Mouse (Mus musculus) small intestine, adult 2 months (tissue): ENCODE results near the gene Ugt2b34. TPM values are rescaled to one million over a fixed set of nuclear protein-coding genes. Genes with fewer than 3 reads are reported as not detected.
"Not testable (repeated sequence)": the region's sequence is repeated elsewhere in the genome, so short reads cannot be mapped to it uniquely, and the experiment has no call there.

Source experiments
- H3K27ac ChIP-seq: fragments of 200-500 bp; 2 replicates; pipeline ENCODE4 v1.5.1; 2012; ENCODE audit warnings: low read depth, low read length, control low read depth, inconsistent platforms; ENCODE audit not compliant: insufficient read depth
- H3K27me3 ChIP-seq: fragments of 200-500 bp; 2 replicates; pipeline ENCODE4 v1.6.1; 2012; ENCODE audit warnings: mild to moderate bottlenecking, moderate library complexity, low read length, inconsistent platforms; ENCODE audit not compliant: control insufficient read depth, insufficient read depth
- H3K36me3 ChIP-seq: fragments of 200-500 bp; 2 replicates; pipeline ENCODE4 v1.6.1; 2012; ENCODE audit warnings: mild to moderate bottlenecking, low read length, control low read depth, inconsistent platforms; ENCODE audit not compliant: control insufficient read depth, insufficient read depth
- H3K4me1 ChIP-seq: fragments of 200-500 bp; 2 replicates; pipeline ENCODE4 v1.6.1; 2012; ENCODE audit warnings: low read length, inconsistent platforms, mixed read lengths; ENCODE audit not compliant: control insufficient read depth, insufficient read depth, insufficient read length
- H3K4me3 ChIP-seq: fragments of 200-500 bp; 2 replicates; pipeline ENCODE4 v1.5.1; 2012; ENCODE audit warnings: low read depth, mild to moderate bottlenecking, control low read depth, inconsistent platforms, low read length, moderate library complexity
- CTCF ChIP-seq: fragments of 200-500 bp; IDR thresholded peaks from 2 replicates; pipeline ENCODE4 v1.5.1; 2012; ENCODE audit warnings: low read depth, mild to moderate bottlenecking, control low read depth, inconsistent platforms, low read length, moderate library complexity, mixed read lengths; ENCODE audit not compliant: insufficient replicate concordance, insufficient read length; ENCODE audit errors: extremely low read depth
- POLR2A ChIP-seq: fragments of 200-500 bp; IDR thresholded peaks from 2 replicates; pipeline ENCODE4 v1.6.1; 2012; ENCODE audit warnings: low read depth, mild to moderate bottlenecking, control low read depth, inconsistent platforms, low read length, moderate library complexity
- WGBS: fragments of 180-500 bp; shearing (Covaris S2); methylation state at CpG from one replicate; pipeline ENCODE4 v1.1.7; 2018; 5-methylcytosine and 5-hydroxymethylcytosine counted together
- polyA plus RNA-seq: library from polyadenylated mRNA; depleted of rRNA; stranded (reverse); fragments of >200 nt; gene quantifications from 2 replicates; pipeline ENCODE4 v1.2.3, GENCODE M21; 2012

Ugt2b34 gene
- polyA plus RNA-seq, 1 experiment: 36.8 TPM

GRCm38 (mm10) chr5:86888420-86888819, 18.3 kb downstream of the Ugt2b34 start:
- peaks cover 24% of the 10 kb centered on the region for H3K36me3 ChIP-seq
- H3K27ac ChIP-seq: no peak overlapping the region
- no peak overlapping the region for H3K4me3 ChIP-seq
- no peaks in the 10 kb centered on the region for H3K4me1 ChIP-seq
- TF ChIP-seq POLR2A: no peak
- TF ChIP-seq CTCF: no peak
- WGBS: 31% methylated on average over 1 of the region's 1 CpGs
- no peaks in the 10 kb centered on the region for H3K27me3 ChIP-seq

DNA sequence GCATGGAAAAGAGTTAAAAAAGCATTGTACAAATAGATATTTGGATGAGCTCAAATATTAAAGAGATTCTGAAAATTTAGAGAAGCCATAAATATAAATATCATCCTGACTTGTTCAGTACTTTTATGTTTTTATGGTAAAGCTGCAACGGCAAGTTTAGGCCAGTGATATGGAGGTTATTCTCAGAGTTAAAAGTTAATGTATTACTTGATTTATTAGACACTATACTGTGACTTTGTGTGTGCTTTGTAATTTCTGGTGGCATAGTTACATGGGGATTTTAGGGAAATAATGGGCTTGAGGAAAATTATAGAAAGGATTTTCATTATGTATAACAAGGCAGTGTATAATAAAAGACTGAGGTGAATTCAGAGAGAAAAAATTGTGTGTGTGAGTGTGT, 19.7 kb downstream of the Ugt2b34 start:
- H3K4me1 ChIP-seq: no peaks in the 10 kb centered on the region
- no peak overlapping the region for H3K27ac ChIP-seq
- WGBS: 28% methylated on average over 1 of the region's 1 CpGs
- H3K36me3 ChIP-seq: peaks cover 18% of the 10 kb centered on the region
- no peak overlapping the region for H3K4me3 ChIP-seq
- TF ChIP-seq POLR2A: no peak
- no peak for TF ChIP-seq CTCF
- H3K27me3 ChIP-seq: no peaks in the 10 kb centered on the region

DNA sequence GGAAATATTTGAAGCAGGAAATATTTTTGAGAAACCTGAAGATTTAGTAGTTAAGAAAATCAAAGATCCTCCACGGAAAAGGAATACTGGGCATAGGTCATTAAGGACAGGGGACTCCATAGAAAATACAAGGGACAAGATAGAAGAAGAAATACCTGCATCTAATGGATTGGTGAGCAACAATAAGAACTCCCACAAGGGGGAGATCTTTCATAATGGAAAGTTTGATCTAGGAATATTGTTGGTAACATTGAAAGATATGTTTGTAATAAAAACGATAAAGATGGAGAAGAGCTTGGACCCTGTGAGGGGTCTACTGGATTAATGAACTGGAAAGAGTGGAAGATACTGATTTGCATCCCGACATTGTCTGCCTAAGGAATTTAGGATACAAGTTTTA, 20.1 kb downstream of the Ugt2b34 start:
- no peaks in the 10 kb centered on the region for H3K4me1 ChIP-seq
- no peak overlapping the region for H3K4me3 ChIP-seq
- no peak overlapping the region for H3K27ac ChIP-seq
- 18% methylated on average over 3 of the region's 3 CpGs for WGBS
- TF ChIP-seq CTCF (no peak), POLR2A (no peak)
- peaks cover 16% of the 10 kb centered on the region for H3K36me3 ChIP-seq
- no peaks in the 10 kb centered on the region for H3K27me3 ChIP-seq

DNA sequence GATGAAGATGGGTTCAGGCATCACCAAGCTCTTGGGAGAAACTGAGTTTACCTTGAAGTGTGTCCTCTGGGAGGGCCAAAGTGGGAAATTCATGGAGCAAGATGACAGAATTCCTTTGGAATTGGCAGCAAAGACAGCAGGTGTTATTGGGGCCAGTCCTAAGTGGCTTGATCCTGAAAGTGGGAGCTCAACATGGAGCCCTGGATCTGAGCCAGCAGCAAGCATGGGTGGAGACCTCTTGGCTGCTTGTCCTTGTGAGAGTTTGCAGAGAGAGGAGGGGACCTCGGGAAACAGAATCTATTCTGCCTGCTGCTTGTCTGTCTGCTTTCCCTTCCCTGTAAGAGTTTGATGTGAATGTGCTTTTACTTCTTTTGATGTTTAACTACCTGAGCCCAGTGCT, 34.9 kb downstream of the Ugt2b34 start:
- H3K4me3 ChIP-seq: no peak overlapping the region
- no peak for TF ChIP-seq CTCF
- TF ChIP-seq POLR2A: no peak
- no peaks in the 10 kb centered on the region for H3K27me3 ChIP-seq
- WGBS: 10% methylated on average over 1 of the region's 1 CpGs
- no peak overlapping the region for H3K27ac ChIP-seq
- no peaks in the 10 kb centered on the region for H3K36me3 ChIP-seq
- 0 out of 2 replicates have a peak, but pooled peaks cover 2% of the 10 kb centered on the region for H3K4me1 ChIP-seq

GRCm38 (mm10) chr5:86858336-86858735, 48.4 kb downstream of the Ugt2b34 start:
- WGBS: 75% methylated on average over 3 of the region's 3 CpGs

DNA sequence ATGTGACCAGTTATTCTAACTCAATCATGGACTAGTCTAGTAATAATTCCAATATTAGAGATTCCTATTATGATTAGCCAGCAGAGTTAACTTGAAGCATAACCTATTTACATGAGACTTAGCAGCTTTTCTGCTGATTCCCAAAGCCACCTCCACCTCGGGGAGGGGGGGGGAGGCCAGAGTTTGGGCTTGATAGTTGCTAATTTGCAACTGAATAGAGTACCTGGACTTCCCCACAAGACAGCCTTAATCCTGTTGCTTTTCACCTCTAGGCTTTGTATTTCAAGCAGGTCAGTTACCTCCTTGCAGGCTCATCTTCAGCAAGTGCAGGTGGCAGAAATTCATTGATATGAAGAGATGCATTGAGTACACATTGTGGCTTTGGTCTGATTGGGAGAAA, 49.1 kb downstream of the Ugt2b34 start:
- Histone ChIP-seq H3K27me3 (no peaks in the 10 kb centered on the region), H3K27ac (no peak overlapping the region), H3K4me3 (no peak overlapping the region), H3K4me1 (no peaks in the 10 kb centered on the region), H3K36me3 (no peaks in the 10 kb centered on the region)
- WGBS: 60% methylated on average over 1 of the region's 1 CpGs
- no peak for TF ChIP-seq CTCF
- TF ChIP-seq POLR2A: no peak

More at GRCm38 (mm10) chr5:86858336-86858735, 48.4 kb downstream of the Ugt2b34 start:
- H3K36me3 ChIP-seq: no peaks in the 10 kb centered on the region
- no peak overlapping the region for H3K4me3 ChIP-seq
- H3K27me3 ChIP-seq: no peaks in the 10 kb centered on the region
- TF ChIP-seq POLR2A (no peak), CTCF (no peak)
- no peaks in the 10 kb centered on the region for H3K4me1 ChIP-seq
- H3K27ac ChIP-seq: no peak overlapping the region

DNA sequence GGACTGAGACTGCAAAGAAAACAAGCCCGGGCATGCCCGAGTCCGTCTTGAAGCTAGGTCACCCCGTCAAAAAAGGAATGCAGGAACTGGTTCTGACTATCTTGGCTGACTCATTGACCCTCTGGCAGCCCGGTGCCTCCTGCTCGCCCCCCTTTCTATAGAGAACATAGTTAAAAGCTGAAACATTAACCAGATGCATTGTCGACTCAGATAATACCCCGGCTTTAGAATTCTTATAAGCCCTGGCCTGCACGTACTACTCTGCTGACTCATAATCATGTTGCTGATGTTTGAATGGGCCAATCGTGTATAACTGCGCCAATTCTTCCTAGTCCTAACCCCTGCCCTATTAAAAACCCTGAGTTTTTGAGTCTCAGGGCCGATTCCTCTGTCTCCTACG, 50.2 kb downstream of the Ugt2b34 start:
- not testable (repeated sequence) for H3K27ac ChIP-seq, H3K36me3 ChIP-seq, H3K27me3 ChIP-seq, H3K4me3 ChIP-seq, H3K4me1 ChIP-seq
- 58% methylated on average over 13 of the region's 13 CpGs for WGBS

DNA sequence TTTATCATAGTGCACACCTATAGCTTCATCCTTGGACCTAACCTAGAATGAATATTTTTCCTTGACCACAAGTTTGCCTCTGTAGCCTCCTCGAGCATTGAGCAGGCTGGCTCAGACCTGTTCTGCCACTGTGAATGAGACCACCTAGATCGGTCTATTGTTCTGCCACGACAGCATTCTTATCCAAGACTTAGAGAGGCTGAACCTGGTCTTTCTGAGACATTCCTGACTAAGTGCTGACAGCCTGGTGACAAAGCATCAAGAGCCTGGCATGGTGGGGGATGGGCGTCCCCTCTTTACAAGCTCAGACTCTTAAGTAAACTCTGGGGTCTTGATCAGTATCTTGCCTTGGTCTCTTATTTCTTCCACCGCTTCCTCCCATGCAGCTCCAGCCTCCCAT, 55.1 kb downstream of the Ugt2b34 start:
- TF ChIP-seq CTCF (no peak), POLR2A (no peak)
- no peaks in the 10 kb centered on the region for H3K36me3 ChIP-seq
- no peak overlapping the region for H3K27ac ChIP-seq
- no peak overlapping the region for H3K4me3 ChIP-seq
- WGBS: 78% methylated on average over 5 of the region's 5 CpGs
- H3K4me1 ChIP-seq: no peaks in the 10 kb centered on the region
- no peaks in the 10 kb centered on the region for H3K27me3 ChIP-seq
